Mouse (Mus musculus) erythroblast, embryonic 14.5 days (primary cell): ENCODE data around the gene Tnfrsf12a.

Source experiments
- GATA1 ChIP-seq: IDR thresholded peaks from 2 replicates; pipeline ENCODE4 v1.6.1; 2012; ENCODE audit warnings: low read length, inconsistent platforms, mixed read lengths
- TAL1 ChIP-seq: IDR thresholded peaks from 3 replicates; pipeline ENCODE4 v1.6.1; 2012; ENCODE audit warnings: low read length, inconsistent platforms, mixed read lengths

- TF ChIP-seq GATA1 (no peak), TAL1 (no peak)
Measured at GRCm38 (mm10) chr17:23717003-23717402, 39.7 kb upstream of the Tnfrsf12a start.
